Comparison of ENCODE assay signal across 10 mouse cellular contexts in genomic region chrY:90723336-90723987, GRCm38 (mm10). TPM values are rescaled to one million over a fixed set of nuclear protein-coding genes. Genes with fewer than 3 reads are reported as not detected.
A peak's percentile ranks its signal among the peaks of the same experiment; 100 is the strongest.
DNase-seq lines count a peak whose midpoint lies in the region; ATAC-seq and TF ChIP-seq lines count a peak whose summit lies in the region.
"Not testable (repeated sequence)": the region's sequence is repeated elsewhere in the genome, so short reads cannot be mapped to it uniquely, and the experiment has no call there.
"Had no signal": no experiment of that assay in that cellular context is flagged by ENCODE, and none has a peak within 500 bp of the region (broad histone marks: within the 10 kb centered on the region; RNA-seq: fewer than 3 reads in every experiment).

No protein-coding gene starts in this region.

- ATAC-seq in forebrain, embryonic 13.5 days, result peak; percentile 83
- peak; percentile 72 for ATAC-seq in liver, embryonic 14.5 days (ENCODE audit: insufficient read depth)
- peak; percentile 58; the same call in 1 of the 2 replicates for ATAC-seq in neural tube, embryonic 12.5 days (ENCODE audit: low FRiP score, low read depth)
- ATAC-seq in stomach, embryonic 16.5 days (ENCODE audit: insufficient read depth, low FRiP score), result peak; percentile 62; the same call in 1 of the 2 replicates

- H3K4me1 ChIP-seq in forebrain, embryonic 13.5 days; liver, embryonic 14.5 days (replicated peaks; ENCODE audit: control insufficient read depth in 2 of 2, insufficient read depth in 2 of 2, low read length in 1 of 2); neural tube, embryonic 12.5 days; stomach, embryonic 16.5 days (ENCODE audit: control insufficient read depth, insufficient read depth, low read length): not testable (repeated sequence)

- not testable (repeated sequence) for H3K9ac ChIP-seq in forebrain, embryonic 13.5 days; liver, embryonic 14.5 days (replicated peaks); neural tube, embryonic 12.5 days; stomach, embryonic 16.5 days (ENCODE audit: low read length)

- not testable (repeated sequence) for H3K4me3 ChIP-seq in forebrain, embryonic 13.5 days; liver, embryonic 14.5 days (ENCODE audit: insufficient read depth in 1 of 2, low read depth in 2 of 2, low read length in 2 of 2); neural tube, embryonic 12.5 days; stomach, embryonic 16.5 days (replicated peaks; ENCODE audit: low read length)

- H3K27me3 ChIP-seq in forebrain, embryonic 13.5 days; liver, embryonic 14.5 days (ENCODE audit: control insufficient read depth, insufficient read depth, low read length); neural tube, embryonic 12.5 days (replicated peaks); stomach, embryonic 16.5 days (ENCODE audit: control insufficient read depth, insufficient read depth, low read length): not testable (repeated sequence)

- WGBS in forebrain, embryonic 13.5 days, result 67% methylated on average over 9 of the region's 9 CpGs
- WGBS in liver, embryonic 14.5 days (ENCODE audit: insufficient replicate concordance), result 61% methylated on average over 8 of the region's 9 CpGs
- WGBS in neural tube, embryonic 12.5 days, result 71% methylated on average over 9 of the region's 9 CpGs
- 75% methylated on average over 9 of the region's 9 CpGs for WGBS in stomach, embryonic 16.5 days

- H3K27ac ChIP-seq in forebrain, embryonic 13.5 days; liver, embryonic 14.5 days; neural tube, embryonic 12.5 days; stomach, embryonic 16.5 days (ENCODE audit: low read length): not testable (repeated sequence)

- not testable (repeated sequence) for TF ChIP-seq EP300 in liver, embryonic 14.5 days (IDR thresholded peaks at IDR 0.05; ENCODE audit: low read depth)

- not testable (repeated sequence) for H3K36me3 ChIP-seq in forebrain, embryonic 13.5 days (ENCODE audit: poor library complexity, severe bottlenecking); liver, embryonic 14.5 days (replicated peaks; ENCODE audit: control insufficient read depth, insufficient read depth, low read depth); neural tube, embryonic 12.5 days; stomach, embryonic 16.5 days (ENCODE audit: control insufficient read depth, insufficient read depth, low read length)

- H3K9me3 ChIP-seq in forebrain, embryonic 13.5 days (replicated peaks); liver, embryonic 14.5 days (ENCODE audit: control insufficient read depth, low read length); neural tube, embryonic 12.5 days; stomach, embryonic 16.5 days (replicated peaks; ENCODE audit: control insufficient read depth, low read length): not testable (repeated sequence)

- H3K4me2 ChIP-seq in forebrain, embryonic 13.5 days; liver, embryonic 14.5 days (ENCODE audit: low read depth); neural tube, embryonic 12.5 days (replicated peaks); stomach, embryonic 16.5 days (ENCODE audit: low read depth, low read length): not testable (repeated sequence)

- DNase-seq in B cell, adult 2 months, result peak; percentile 40 to 60
- peak; percentile 26 for DNase-seq in cerebellum, adult 11 months
- DNase-seq in heart, postnatal 4 days, result peak; percentile 55
- peak; percentile 41 for DNase-seq in kidney, postnatal 14 days
- not testable (repeated sequence) for DNase-seq in liver, embryonic 14.5 days (ENCODE audit: low read depth in 3 of 3, low spot score in 3 of 3)

- TF ChIP-seq CTCF in liver, embryonic 14.5 days (IDR thresholded peaks at IDR 0.05; ENCODE audit: low read depth), result not testable (repeated sequence)

RNA-seq across cellular contexts. Expression of gene Gm21860, which starts 31.2 kb away (rescaled TPM):
- not detected in 2 replicates for polyA plus RNA-seq in forebrain, embryonic 13.5 days (2015; fragmentation: Nextera tagmentation; extraction: Ambion mirVana)
- not detected for total RNA-seq in heart, postnatal 4 days (2021)
- not detected in 2 replicates for polyA plus RNA-seq in liver, embryonic 14.5 days (2012; rRNA removed)
- not detected in 2 replicates for polyA plus RNA-seq in liver, embryonic 14.5 days (2014; fragmentation: Nextera tagmentation; extraction: Ambion mirVana)
- polyA plus RNA-seq in neural tube, embryonic 12.5 days (2016; fragmentation: Nextera tagmentation; extraction: Ambion mirVana), result not detected in 2 replicates
- polyA plus RNA-seq in stomach, embryonic 16.5 days (2015; fragmentation: Nextera tagmentation; extraction: Ambion mirVana), result not detected in 2 replicates
- total RNA-seq: layer of hippocampus, postnatal 36 days had no signal
- polyA plus RNA-seq: gonadal fat pad, adult 2 months had no signal
